Mouse (Mus musculus): ENCODE measurements around the gene Ubtd1. TPM values are rescaled to one million over a fixed set of nuclear protein-coding genes. Genes with fewer than 3 reads are reported as not detected.

The Ubtd1 gene
- polyA plus RNA-seq, 1 experiment from 2014 or later, result 13.1 TPM

DNA sequence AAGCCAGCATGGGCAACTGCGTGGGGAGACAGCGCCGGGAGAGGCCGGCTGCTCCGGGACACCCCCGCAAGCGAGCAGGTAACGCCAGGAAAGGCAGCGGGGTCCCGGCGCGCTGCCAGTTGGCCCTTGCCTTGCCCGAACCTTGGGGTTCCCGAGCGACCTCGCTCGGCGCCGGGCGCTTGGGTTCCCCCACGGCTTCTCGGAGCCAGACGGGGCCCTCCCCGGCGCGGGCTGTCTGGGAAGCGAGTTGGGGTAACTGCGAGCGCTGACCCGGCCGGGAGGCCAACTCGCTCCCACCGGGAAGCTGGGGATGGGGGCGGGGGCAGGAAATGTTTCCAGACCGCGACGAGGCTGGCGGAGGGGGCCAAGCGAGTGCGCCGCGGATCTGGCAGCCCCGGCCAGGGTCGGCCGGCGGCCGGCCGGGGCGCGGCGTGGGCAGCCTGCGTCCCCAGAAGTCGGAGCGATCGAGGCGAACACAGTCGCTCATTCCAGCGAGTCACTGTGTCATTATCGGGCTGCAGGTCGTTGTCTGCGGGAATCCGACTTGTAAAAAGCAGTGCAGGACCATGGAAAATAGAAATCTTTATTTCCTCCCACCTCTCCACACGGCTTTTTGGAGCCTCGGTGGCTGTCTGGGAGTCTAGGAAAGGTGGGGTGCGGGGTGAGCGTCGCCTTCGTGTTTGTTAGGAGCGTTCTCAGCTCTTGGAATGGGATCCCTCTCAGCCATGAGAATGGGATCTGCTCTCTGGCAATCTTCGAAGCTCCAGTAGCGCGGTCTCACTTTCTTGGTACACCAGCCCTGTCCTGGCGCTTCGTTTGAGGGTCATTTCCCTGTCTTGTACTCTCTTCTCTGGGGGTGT, 598 bp downstream of the Ubtd1 start:
- DNase-seq (peak; percentile 51), ATAC-seq (ENCODE audit: insufficient read depth) (no peak)
- no peaks in the 10 kb centered on the region for H3K9me3 ChIP-seq (ENCODE audit: low read depth, low read length)
- peak overlapping the region; percentile 85 for H3K4me3 ChIP-seq (ENCODE audit: low read depth, low read length)
- no peaks in the 10 kb centered on the region for H3K27me3 ChIP-seq (ENCODE audit: insufficient read depth, low read length)
- H3K9ac ChIP-seq, result peak overlapping the region; percentile 80
- peak overlapping the region; percentile 86 for H3K27ac ChIP-seq (ENCODE audit: low read depth)
- peaks cover 3% of the 10 kb centered on the region; the same call in 1 of the 2 replicates for H3K36me3 ChIP-seq (ENCODE audit: insufficient read depth)
- under 1% methylated on average over 70 of the region's 74 CpGs for WGBS
- no peak for TF ChIP-seq CTCF (IDR thresholded peaks at IDR 0.05; ENCODE audit: low read depth)
- no peaks in the 10 kb centered on the region; the same call in 1 of the 2 replicates for H3K4me1 ChIP-seq (ENCODE audit: insufficient read depth)
- H3K4me2 ChIP-seq, result peak overlapping the region; percentile 80

- H3K9ac ChIP-seq, result peak overlapping the region; percentile 80; the same call in 1 of the 2 replicates
- WGBS, result 6% methylated on average over 4 of the region's 4 CpGs
- H3K4me1 ChIP-seq (ENCODE audit: insufficient read depth), result no peaks in the 10 kb centered on the region; the same call in 1 of the 2 replicates
- no peaks in the 10 kb centered on the region for H3K36me3 ChIP-seq (ENCODE audit: insufficient read depth)
- H3K4me3 ChIP-seq (ENCODE audit: low read depth, low read length), result peak overlapping the region; percentile 85
- H3K27ac ChIP-seq (ENCODE audit: low read depth), result no peak overlapping the region
- ATAC-seq (ENCODE audit: insufficient read depth), result no peak
- no peak for TF ChIP-seq CTCF (IDR thresholded peaks at IDR 0.05; ENCODE audit: low read depth)
- H3K9me3 ChIP-seq (ENCODE audit: low read depth, low read length), result no peaks in the 10 kb centered on the region
- H3K4me2 ChIP-seq, result peak overlapping the region; percentile 80
- no peaks in the 10 kb centered on the region for H3K27me3 ChIP-seq (ENCODE audit: insufficient read depth, low read length)
- peak; percentile 45 for DNase-seq
These were observed 1.2 kb downstream of the Ubtd1 start for GRCm38 (mm10) chr19:41982791-41983150.

DNA sequence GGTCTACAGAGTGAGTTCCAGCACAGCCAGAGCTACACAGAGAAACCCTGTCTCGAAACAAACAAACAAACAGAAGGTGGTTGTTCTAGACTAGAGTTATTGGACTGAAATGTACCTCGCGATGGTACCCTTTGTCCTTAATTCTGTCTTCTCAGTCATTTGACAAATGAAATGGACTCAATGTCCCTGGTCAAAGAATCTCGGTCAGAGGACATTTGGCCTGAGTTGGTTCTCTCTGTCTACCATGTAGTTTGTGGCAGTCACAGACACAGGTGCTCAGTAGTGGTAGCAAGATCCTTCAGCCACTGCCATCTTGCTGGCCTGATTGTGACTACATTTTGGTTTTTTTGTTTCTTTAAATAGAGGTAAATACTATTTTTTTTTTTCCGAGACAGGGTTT, 4.4 kb downstream of the Ubtd1 start:
- H3K9me3 ChIP-seq (ENCODE audit: low read depth, low read length), result no peaks in the 10 kb centered on the region
- no peak overlapping the region for H3K4me3 ChIP-seq (ENCODE audit: low read depth, low read length)
- ATAC-seq (ENCODE audit: insufficient read depth), result no peak
- TF ChIP-seq CTCF (IDR thresholded peaks at IDR 0.05; ENCODE audit: low read depth), result no peak
- H3K9ac ChIP-seq, result no peak overlapping the region
- no peaks in the 10 kb centered on the region for H3K27me3 ChIP-seq (ENCODE audit: insufficient read depth, low read length)
- WGBS, result 89% methylated on average over 5 of the region's 5 CpGs
- H3K4me1 ChIP-seq (ENCODE audit: insufficient read depth), result no peaks in the 10 kb centered on the region
- no peaks in the 10 kb centered on the region for H3K36me3 ChIP-seq (ENCODE audit: insufficient read depth)
- no peak overlapping the region for H3K27ac ChIP-seq (ENCODE audit: low read depth)
- H3K4me2 ChIP-seq, result no peak overlapping the region
- DNase-seq, result no peak

DNA sequence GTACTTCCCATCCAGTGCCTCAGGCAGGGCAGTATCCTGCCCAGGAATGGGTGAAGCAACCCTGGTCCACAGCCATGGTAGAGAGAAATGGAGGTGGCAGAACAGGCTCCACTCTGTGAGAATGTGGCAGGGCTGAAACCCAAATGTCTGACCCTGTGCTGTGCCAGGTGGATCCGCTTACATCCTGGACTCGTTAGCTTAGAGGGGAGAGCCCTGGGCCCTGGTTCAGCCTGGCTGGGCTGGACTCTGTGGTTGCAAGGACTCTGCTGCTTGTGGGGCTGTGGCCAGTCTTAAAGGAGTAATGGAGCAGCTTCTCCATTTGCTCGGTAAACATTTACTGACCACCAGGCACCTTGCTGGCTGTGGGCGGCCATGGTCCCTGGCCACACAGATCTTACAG, 5.6 kb downstream of the Ubtd1 start:
- no peak overlapping the region for H3K4me2 ChIP-seq
- TF ChIP-seq CTCF (IDR thresholded peaks at IDR 0.05; ENCODE audit: low read depth), result no peak
- no peak overlapping the region for H3K4me3 ChIP-seq (ENCODE audit: low read depth, low read length)
- H3K27me3 ChIP-seq (ENCODE audit: insufficient read depth, low read length), result no peaks in the 10 kb centered on the region
- H3K4me1 ChIP-seq (ENCODE audit: insufficient read depth), result no peaks in the 10 kb centered on the region
- H3K9ac ChIP-seq, result no peak overlapping the region
- no peaks in the 10 kb centered on the region for H3K9me3 ChIP-seq (ENCODE audit: low read depth, low read length)
- 75% methylated on average over 4 of the region's 4 CpGs for WGBS
- no peak overlapping the region for H3K27ac ChIP-seq (ENCODE audit: low read depth)
- H3K36me3 ChIP-seq (ENCODE audit: insufficient read depth), result no peaks in the 10 kb centered on the region
- DNase-seq, result no peak
- no peak for ATAC-seq (ENCODE audit: insufficient read depth)

- WGBS, result 76% methylated on average over 6 of the region's 6 CpGs
- no peak for DNase-seq
- H3K4me2 ChIP-seq, result no peak overlapping the region
- H3K4me3 ChIP-seq (ENCODE audit: low read depth, low read length), result no peak overlapping the region
- H3K4me1 ChIP-seq (ENCODE audit: insufficient read depth), result no peaks in the 10 kb centered on the region
- H3K27ac ChIP-seq (ENCODE audit: low read depth), result no peak overlapping the region
- H3K9me3 ChIP-seq (ENCODE audit: low read depth, low read length), result no peaks in the 10 kb centered on the region
- no peaks in the 10 kb centered on the region for H3K36me3 ChIP-seq (ENCODE audit: insufficient read depth)
- H3K9ac ChIP-seq, result no peak overlapping the region
- TF ChIP-seq CTCF (IDR thresholded peaks at IDR 0.05; ENCODE audit: low read depth), result no peak
- no peak for ATAC-seq (ENCODE audit: insufficient read depth)
- no peaks in the 10 kb centered on the region for H3K27me3 ChIP-seq (ENCODE audit: insufficient read depth, low read length)
These were observed 8.2 kb downstream of the Ubtd1 start for GRCm38 (mm10) chr19:41989810-41990209.

DNA sequence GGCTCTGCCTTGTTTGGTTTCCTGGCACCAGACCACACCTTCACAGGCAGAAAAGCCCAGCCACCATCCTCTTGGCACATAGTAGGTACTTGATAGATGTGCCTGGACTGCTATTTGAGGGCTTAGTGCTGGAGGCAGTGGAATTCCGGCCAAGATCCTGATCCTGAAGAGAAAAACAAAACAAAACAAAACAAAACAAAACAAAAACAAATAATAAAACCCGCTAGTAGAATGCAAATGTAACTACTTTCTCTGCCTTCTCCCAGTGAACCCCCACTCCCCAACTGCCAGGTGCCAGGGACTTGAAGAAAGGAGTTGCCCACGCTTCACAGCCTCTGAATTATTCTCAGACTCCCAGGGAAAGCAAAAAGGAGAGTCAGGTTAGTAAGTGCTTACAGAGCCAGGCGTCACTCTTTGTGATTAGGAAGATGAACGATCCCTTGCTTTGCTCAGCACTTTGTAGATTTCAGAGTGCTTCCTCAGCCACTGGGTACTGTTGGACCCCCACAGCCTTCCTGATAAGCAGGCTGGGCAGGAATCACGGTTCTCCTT, 10.4 kb downstream of the Ubtd1 start:
- no peak overlapping the region for H3K4me3 ChIP-seq (ENCODE audit: low read depth, low read length)
- DNase-seq (no peak), ATAC-seq (ENCODE audit: insufficient read depth) (no peak)
- no peak for TF ChIP-seq CTCF (IDR thresholded peaks at IDR 0.05; ENCODE audit: low read depth)
- H3K4me1 ChIP-seq (ENCODE audit: insufficient read depth), result no peaks in the 10 kb centered on the region
- H3K27ac ChIP-seq (ENCODE audit: low read depth), result no peak overlapping the region
- H3K4me2 ChIP-seq, result no peak overlapping the region
- H3K36me3 ChIP-seq (ENCODE audit: insufficient read depth), result no peaks in the 10 kb centered on the region
- H3K27me3 ChIP-seq (ENCODE audit: insufficient read depth, low read length), result no peaks in the 10 kb centered on the region
- H3K9me3 ChIP-seq (ENCODE audit: low read depth, low read length), result no peaks in the 10 kb centered on the region
- no peak overlapping the region for H3K9ac ChIP-seq
- 40% methylated on average over 6 of the region's 6 CpGs for WGBS

DNA sequence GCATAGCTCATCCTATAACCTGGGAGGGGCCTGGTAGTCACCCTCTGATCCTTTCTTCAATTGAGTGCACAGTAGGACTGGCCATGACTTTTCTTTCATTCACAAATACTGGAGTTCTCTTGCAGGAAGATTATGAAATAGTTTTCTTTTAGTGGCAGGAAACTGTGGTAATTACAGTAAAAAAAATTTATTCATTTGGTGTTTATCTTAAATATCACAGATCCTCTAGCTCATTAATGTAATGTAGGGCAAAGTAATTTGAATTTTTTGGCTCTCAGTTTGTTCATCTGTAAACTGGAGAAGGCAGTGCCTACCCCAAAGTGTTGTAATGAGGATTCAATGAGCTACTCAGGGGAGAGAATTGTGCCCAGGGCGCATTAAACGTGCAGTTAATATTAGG, 11.4 kb downstream of the Ubtd1 start:
- H3K27ac ChIP-seq (ENCODE audit: low read depth), result no peak overlapping the region
- H3K9ac ChIP-seq, result no peak overlapping the region
- ATAC-seq (ENCODE audit: insufficient read depth) (no peak), DNase-seq (no peak)
- no peaks in the 10 kb centered on the region for H3K9me3 ChIP-seq (ENCODE audit: low read depth, low read length)
- no peaks in the 10 kb centered on the region for H3K4me1 ChIP-seq (ENCODE audit: insufficient read depth)
- no peak overlapping the region for H3K4me2 ChIP-seq
- H3K4me3 ChIP-seq (ENCODE audit: low read depth, low read length), result no peak overlapping the region
- TF ChIP-seq CTCF (IDR thresholded peaks at IDR 0.05; ENCODE audit: low read depth), result no peak
- H3K27me3 ChIP-seq (ENCODE audit: insufficient read depth, low read length), result no peaks in the 10 kb centered on the region
- WGBS, result 72% methylated on average over 2 of the region's 2 CpGs
- no peaks in the 10 kb centered on the region for H3K36me3 ChIP-seq (ENCODE audit: insufficient read depth)

Measured in lung, embryonic 14.5 days (tissue).